In genomic region chr4:129987825-129988504, GRCm38 (mm10) we compare ENCODE assay signal across 8 mouse cellular contexts. TPM values are rescaled to one million over a fixed set of nuclear protein-coding genes. Genes with fewer than 3 reads are reported as not detected.
DNase-seq lines count a peak whose midpoint lies in the region; ATAC-seq and TF ChIP-seq lines count a peak whose summit lies in the region.

No protein-coding gene starts in this region.

- H3K27me3 ChIP-seq in embryonic facial prominence, embryonic 13.5 days, result peaks cover 57% of the 10 kb centered on the region
- peaks cover 21% of the 10 kb centered on the region for H3K27me3 ChIP-seq in liver, adult 2 months (ENCODE audit: control insufficient read depth, insufficient read depth, low read length)
- H3K27me3 ChIP-seq in midbrain, embryonic 16.5 days (ENCODE audit: control insufficient read depth, insufficient read depth, low read depth, low read length), result no peaks in the 10 kb centered on the region

- H3K4me3 ChIP-seq in embryonic facial prominence, embryonic 13.5 days, result peak overlapping the region; percentile 48
- H3K4me3 ChIP-seq in liver, adult 2 months (ENCODE audit: insufficient read depth, low read depth, low read length), result peak overlapping the region; percentile 20; the same call in 1 of the 2 replicates
- peak overlapping the region; percentile 93 for H3K4me3 ChIP-seq in midbrain, embryonic 16.5 days (ENCODE audit: low read depth, low read length)

- no peak for ATAC-seq in embryonic facial prominence, embryonic 13.5 days (ENCODE audit: insufficient number of reproducible peaks, insufficient read depth, low FRiP score, low TSS enrichment, low read depth)
- ATAC-seq in midbrain, embryonic 16.5 days, result no peak; the same call in 1 of the 2 replicates

- peak; percentile 65 for DNase-seq in CD4-positive, CD25-positive, alpha-beta regulatory T cell, adult 2 months (ENCODE audit: low read depth, low spot score)
- DNase-seq in MN1 (ENCODE audit: low spot score), result peak; percentile 78
- DNase-seq in heart, postnatal 4 days, result peak; percentile 47
- no peak for DNase-seq in liver, adult 2 months (ENCODE audit: extremely low read depth, low read depth, low spot score)
- peak; percentile 56 for DNase-seq in thymus, postnatal 14 days
- no peak for DNase-seq in left cerebral cortex, adult 11 months (ENCODE audit: low spot score)

- H3K9me3 ChIP-seq in embryonic facial prominence, embryonic 13.5 days, result no peaks in the 10 kb centered on the region
- H3K9me3 ChIP-seq in midbrain, embryonic 16.5 days (replicated peaks; ENCODE audit: control insufficient read depth, low read length, poor library complexity, severe bottlenecking), result no peaks in the 10 kb centered on the region

- H3K9ac ChIP-seq in embryonic facial prominence, embryonic 13.5 days, result peak overlapping the region; percentile 69
- H3K9ac ChIP-seq in liver, adult 2 months (ENCODE audit: low read depth, low read length), result no peak overlapping the region
- peak overlapping the region; percentile 79 for H3K9ac ChIP-seq in midbrain, embryonic 16.5 days (ENCODE audit: low read depth, low read length)

- 2% methylated on average over 48 of the region's 53 CpGs for WGBS in embryonic facial prominence, embryonic 13.5 days
- 3% methylated on average over 53 of the region's 53 CpGs for WGBS in liver, adult 2 months
- WGBS in midbrain, embryonic 16.5 days, result under 1% methylated on average over 43 of the region's 53 CpGs

- peaks cover 11% of the 10 kb centered on the region for H3K36me3 ChIP-seq in embryonic facial prominence, embryonic 13.5 days
- no peaks in the 10 kb centered on the region for H3K36me3 ChIP-seq in liver, adult 2 months (ENCODE audit: control insufficient read depth, insufficient read depth, low read length)
- H3K36me3 ChIP-seq in midbrain, embryonic 16.5 days (ENCODE audit: control insufficient read depth, insufficient read depth, low read length), result peaks cover 8% of the 10 kb centered on the region; the same call in 1 of the 2 replicates

- no peak for TF ChIP-seq CTCF in liver, adult 2 months (IDR thresholded peaks at IDR 0.05; ENCODE audit: low read depth, low read length)

- no peaks in the 10 kb centered on the region for H3K79me2 ChIP-seq in liver, adult 2 months (ENCODE audit: control insufficient read depth, insufficient read depth, low read length)

- peak overlapping the region; percentile 95 for H3K4me2 ChIP-seq in embryonic facial prominence, embryonic 13.5 days
- peak overlapping the region; percentile 85 for H3K4me2 ChIP-seq in midbrain, embryonic 16.5 days (ENCODE audit: low read length)

- no peak overlapping the region for H3K27ac ChIP-seq in embryonic facial prominence, embryonic 13.5 days
- H3K27ac ChIP-seq in liver, adult 2 months (replicated peaks; ENCODE audit: insufficient read depth, low read depth, low read length), result no peak overlapping the region
- peak overlapping the region; percentile 56 for H3K27ac ChIP-seq in midbrain, embryonic 16.5 days (ENCODE audit: low read length)

- peaks cover 49% of the 10 kb centered on the region for H3K4me1 ChIP-seq in embryonic facial prominence, embryonic 13.5 days
- no peaks in the 10 kb centered on the region; the same call in 1 of the 2 replicates for H3K4me1 ChIP-seq in liver, adult 2 months (ENCODE audit: control insufficient read depth, insufficient read depth, low read length)
- H3K4me1 ChIP-seq in midbrain, embryonic 16.5 days (ENCODE audit: control insufficient read depth, insufficient read depth, low read length), result peaks cover 47% of the 10 kb centered on the region

- TF ChIP-seq POLR2A in liver, adult 2 months (IDR thresholded peaks at IDR 0.05; ENCODE audit: extremely low read depth, insufficient read depth, low read length), result no peak

RNA-seq across cellular contexts. Expression of gene Adgrb2, which starts 3.3 kb away (rescaled TPM):
- 6.7 and 7.9 TPM in 2 replicates for polyA plus RNA-seq in embryonic facial prominence, embryonic 13.5 days (2015; fragmentation: Nextera tagmentation; extraction: Ambion mirVana)
- total RNA-seq in heart, postnatal 4 days (2021), result 1 to 10 TPM; 5.5 to 6.6 TPM
- total RNA-seq in liver, adult 2 months (2014; rRNA removed), result 0.07 TPM in 1 of 2 replicates, not detected in the other
- 0.06 TPM in 1 of 2 replicates, not detected in the other for polyA plus RNA-seq in liver, adult 2 months (2012; rRNA removed)
- polyA plus RNA-seq in midbrain, embryonic 16.5 days (2015; fragmentation: Nextera tagmentation; extraction: Ambion mirVana), result 15.8 and 17.0 TPM in 2 replicates

RNA-seq across cellular contexts. Expression of gene Spocd1, which starts 58.9 kb away (rescaled TPM):
- polyA plus RNA-seq in embryonic facial prominence, embryonic 13.5 days (2015; fragmentation: Nextera tagmentation; extraction: Ambion mirVana), result 0.06 and 0.08 TPM in 2 replicates
- under 1 TPM in 1 of 2 experiments, not detected in 1; 0.11 TPM for total RNA-seq in heart, postnatal 4 days (2021)
- not detected in 2 replicates for total RNA-seq in liver, adult 2 months (2014; rRNA removed)
- not detected in 2 replicates for polyA plus RNA-seq in liver, adult 2 months (2012; rRNA removed)
- not detected in 2 replicates for polyA plus RNA-seq in midbrain, embryonic 16.5 days (2015; fragmentation: Nextera tagmentation; extraction: Ambion mirVana)

RNA-seq across cellular contexts. Expression of gene Col16a1, which starts 59.7 kb away (rescaled TPM):
- polyA plus RNA-seq in embryonic facial prominence, embryonic 13.5 days (2015; fragmentation: Nextera tagmentation; extraction: Ambion mirVana), result 75.9 and 77.3 TPM in 2 replicates
- 10 to 100 TPM; 33.1 to 34.7 TPM for total RNA-seq in heart, postnatal 4 days (2021)
- total RNA-seq in liver, adult 2 months (2014; rRNA removed), result 1.9 and 2.4 TPM in 2 replicates
- 1.9 and 2.0 TPM in 2 replicates for polyA plus RNA-seq in liver, adult 2 months (2012; rRNA removed)
- 8.6 and 10.5 TPM in 2 replicates for polyA plus RNA-seq in midbrain, embryonic 16.5 days (2015; fragmentation: Nextera tagmentation; extraction: Ambion mirVana)

Comparison
In these comparisons a context has a peak if more than half of its experiments do, and no peak if none do; other contexts are left out.
1. DNase-seq: peak in CD4-positive, CD25-positive, alpha-beta regulatory T cell, adult 2 months (single experiment), MN1 (single experiment), heart, postnatal 4 days (single experiment) and thymus, postnatal 14 days (single experiment); none in liver, adult 2 months (single experiment) and left cerebral cortex, adult 11 months (single experiment).
2. H3K4me3 ChIP-seq: peak in every context shown above with its lines; median percentile 93 in midbrain, embryonic 16.5 days; 48 in embryonic facial prominence, embryonic 13.5 days; 20 in liver, adult 2 months.